Mouse (Mus musculus) neural tube, embryonic 14.5 days (tissue): ENCODE results near the gene Tnpo1. TPM values are rescaled to one million over a fixed set of nuclear protein-coding genes. Genes with fewer than 3 reads are reported as not detected.

ENCODE experiments used
- ATAC-seq: fragments of 200-750 bp; cut with Nextera tagmentation; 2 replicates; pipeline ENCODE4 v1.8.0; 2017; ENCODE audit warnings: low read depth, mild to moderate bottlenecking, moderate TSS enrichment, moderate library complexity
- H3K27ac ChIP-seq: fragments of 300-500 bp; sonication (generic); 2 replicates; pipeline ENCODE4 v1.5.1; 2014; ENCODE audit warnings: low read depth, mild to moderate bottlenecking, control low read depth, low read length, moderate library complexity, mixed read lengths
- H3K27me3 ChIP-seq: fragments of 300-500 bp; sonication (generic); 2 replicates; pipeline ENCODE4 v1.6.1; 2014; ENCODE audit warnings: low read length; ENCODE audit not compliant: control insufficient read depth, insufficient read depth
- H3K36me3 ChIP-seq: fragments of 300-500 bp; sonication (generic); 2 replicates; pipeline ENCODE4 v1.6.1; 2014; ENCODE audit warnings: low read length, mixed read lengths; ENCODE audit not compliant: control insufficient read depth, insufficient read depth
- H3K4me1 ChIP-seq: fragments of 300-500 bp; sonication (generic); 2 replicates; pipeline ENCODE4 v1.6.1; 2014; ENCODE audit warnings: low read length; ENCODE audit not compliant: control insufficient read depth, insufficient read depth
- H3K4me2 ChIP-seq: fragments of 300-500 bp; sonication (generic); 2 replicates; pipeline ENCODE4 v1.6.1; 2014; ENCODE audit warnings: mild to moderate bottlenecking, low read depth, low read length, control low read depth
- H3K4me3 ChIP-seq: fragments of 300-500 bp; sonication (generic); 2 replicates; pipeline ENCODE4 v1.5.1; 2014; ENCODE audit warnings: low read depth, low read length, control low read depth, mixed read lengths
- H3K9ac ChIP-seq: fragments of 300-500 bp; sonication (generic); replicated peaks from 2 replicates; pipeline ENCODE4 v1.6.1; 2014; ENCODE audit warnings: low read depth, mild to moderate bottlenecking, control low read depth, low read length, mixed read lengths
- H3K9me3 ChIP-seq: fragments of 300-500 bp; sonication (generic); 2 replicates; pipeline ENCODE4 v1.6.1; 2016; ENCODE audit warnings: low read length; ENCODE audit not compliant: control insufficient read depth
- WGBS: fragments of 180-500 bp; shearing (Covaris S2); extraction: QIAGEN DNeasy Blood & Tissue Kit; methylation state at CpG from one replicate; pipeline ENCODE4 v1.1.7; 2014; 5-methylcytosine and 5-hydroxymethylcytosine counted together
- polyA plus RNA-seq: library from polyadenylated mRNA; unstranded; fragments of >200 nt; fragmentation: Nextera tagmentation; extraction: Ambion mirVana; gene quantifications from 2 replicates; pipeline ENCODE4 v1.2.1, GENCODE M21; 2014

The Tnpo1 gene
- polyA plus RNA-seq, 1 experiment from 2014 or later, result 63.9 TPM

- Histone ChIP-seq H3K9me3 (no peaks in the 10 kb centered on the region), H3K27me3 (no peaks in the 10 kb centered on the region), H3K4me1 (no peaks in the 10 kb centered on the region), H3K4me3 (no peak overlapping the region), H3K9ac (no peak overlapping the region), H3K36me3 (peaks cover 62% of the 10 kb centered on the region), H3K4me2 (no peak overlapping the region), H3K27ac (no peak overlapping the region)
- 91% methylated on average over 9 of the region's 9 CpGs for WGBS
- 0 out of 2 replicates have a peak, but pooled peaks have one; percentile 28 for ATAC-seq
Observed at GRCm38 (mm10) chr13:98868236-98868923, 57.8 kb downstream of the Tnpo1 start.

GRCm38 (mm10) chr13:98867810-98868209, 58.4 kb downstream of the Tnpo1 start:
- Histone ChIP-seq H3K4me3 (no peak overlapping the region), H3K36me3 (peaks cover 65% of the 10 kb centered on the region), H3K4me2 (no peak overlapping the region), H3K27ac (no peak overlapping the region), H3K27me3 (no peaks in the 10 kb centered on the region), H3K9me3 (no peaks in the 10 kb centered on the region), H3K9ac (no peak overlapping the region), H3K4me1 (no peaks in the 10 kb centered on the region)
- WGBS, result 51% methylated on average over 2 of the region's 2 CpGs
- ATAC-seq, result peak; percentile 82

- peaks cover 64% of the 10 kb centered on the region for H3K36me3 ChIP-seq
Observed at GRCm38 (mm10) chr13:98855291-98855690, 70.9 kb downstream of the Tnpo1 start.

GRCm38 (mm10) chr13:98845794-98846193, 80.4 kb downstream of the Tnpo1 start:
- H3K4me3 ChIP-seq, result no peak overlapping the region
- H3K4me2 ChIP-seq, result no peak overlapping the region
- H3K27me3 ChIP-seq, result no peaks in the 10 kb centered on the region
- 81% methylated on average over 1 of the region's 1 CpGs for WGBS
- H3K4me1 ChIP-seq, result no peaks in the 10 kb centered on the region
- no peak overlapping the region for H3K27ac ChIP-seq
- H3K9me3 ChIP-seq, result no peaks in the 10 kb centered on the region
- no peak for ATAC-seq
- no peak overlapping the region for H3K9ac ChIP-seq
- H3K36me3 ChIP-seq, result peaks cover 40% of the 10 kb centered on the region

More at GRCm38 (mm10) chr13:98855291-98855690, 70.9 kb downstream of the Tnpo1 start:
- Histone ChIP-seq H3K4me3 (no peak overlapping the region), H3K4me2 (no peak overlapping the region), H3K9me3 (no peaks in the 10 kb centered on the region), H3K9ac (no peak overlapping the region), H3K4me1 (no peaks in the 10 kb centered on the region), H3K27ac (no peak overlapping the region), H3K27me3 (no peaks in the 10 kb centered on the region)
- ATAC-seq, result no peak
- WGBS, result 94% methylated on average over 8 of the region's 8 CpGs

- H3K4me3 ChIP-seq, result no peak overlapping the region
- no peak overlapping the region for H3K27ac ChIP-seq
- peaks cover 22% of the 10 kb centered on the region; the same call in 1 of the 2 replicates for H3K36me3 ChIP-seq
- H3K27me3 ChIP-seq, result no peaks in the 10 kb centered on the region
- H3K4me1 ChIP-seq, result no peaks in the 10 kb centered on the region
- peak; percentile 25; the same call in 1 of the 2 replicates for ATAC-seq
- WGBS, result 87% methylated on average over 6 of the region's 6 CpGs
- no peak overlapping the region for H3K9ac ChIP-seq
- H3K4me2 ChIP-seq, result no peak overlapping the region
- no peaks in the 10 kb centered on the region for H3K9me3 ChIP-seq
Observed at GRCm38 (mm10) chr13:98836423-98837088, 89.6 kb downstream of the Tnpo1 start.

GRCm38 (mm10) chr13:98835740-98836139, 90.4 kb downstream of the Tnpo1 start:
- Histone ChIP-seq H3K9me3 (no peaks in the 10 kb centered on the region), H3K27me3 (no peaks in the 10 kb centered on the region), H3K4me1 (no peaks in the 10 kb centered on the region), H3K36me3 (peaks cover 19% of the 10 kb centered on the region; the same call in 1 of the 2 replicates), H3K4me2 (no peak overlapping the region), H3K9ac (no peak overlapping the region), H3K4me3 (no peak overlapping the region), H3K27ac (no peak overlapping the region)
- WGBS, result 93% methylated on average over 5 of the region's 5 CpGs
- ATAC-seq, result no peak

GRCm38 (mm10) chr13:98834723-98835122, 91.5 kb downstream of the Tnpo1 start:
- no peak for ATAC-seq
- WGBS, result 78% methylated on average over 3 of the region's 3 CpGs

GRCm38 (mm10) chr13:98834199-98834598, 92.0 kb downstream of the Tnpo1 start:
- 73% methylated on average over 1 of the region's 1 CpGs for WGBS
- no peaks in the 10 kb centered on the region for H3K27me3 ChIP-seq
- H3K4me1 ChIP-seq, result no peaks in the 10 kb centered on the region

More at GRCm38 (mm10) chr13:98834723-98835122, 91.5 kb downstream of the Tnpo1 start:
- Histone ChIP-seq H3K4me1 (no peaks in the 10 kb centered on the region), H3K36me3 (peaks cover 13% of the 10 kb centered on the region; the same call in 1 of the 2 replicates), H3K9ac (no peak overlapping the region), H3K27me3 (no peaks in the 10 kb centered on the region), H3K4me3 (no peak overlapping the region), H3K27ac (no peak overlapping the region), H3K9me3 (no peaks in the 10 kb centered on the region), H3K4me2 (no peak overlapping the region)

More at GRCm38 (mm10) chr13:98834199-98834598, 92.0 kb downstream of the Tnpo1 start:
- no peak overlapping the region for H3K4me3 ChIP-seq
- no peak overlapping the region for H3K4me2 ChIP-seq
- no peak for ATAC-seq
- no peak overlapping the region for H3K9ac ChIP-seq
- H3K36me3 ChIP-seq, result 0 out of 2 replicates have a peak, but pooled peaks cover 11% of the 10 kb centered on the region
- no peak overlapping the region for H3K27ac ChIP-seq
- H3K9me3 ChIP-seq, result no peaks in the 10 kb centered on the region
